Mouse (Mus musculus): Measurements from ENCODE around the gene Cdc42ep4. TPM values are rescaled to one million over a fixed set of nuclear protein-coding genes. Genes with fewer than 3 reads are reported as not detected.

Gene Cdc42ep4
- polyA plus RNA-seq, 1 experiment = 13.3 TPM

DNA sequence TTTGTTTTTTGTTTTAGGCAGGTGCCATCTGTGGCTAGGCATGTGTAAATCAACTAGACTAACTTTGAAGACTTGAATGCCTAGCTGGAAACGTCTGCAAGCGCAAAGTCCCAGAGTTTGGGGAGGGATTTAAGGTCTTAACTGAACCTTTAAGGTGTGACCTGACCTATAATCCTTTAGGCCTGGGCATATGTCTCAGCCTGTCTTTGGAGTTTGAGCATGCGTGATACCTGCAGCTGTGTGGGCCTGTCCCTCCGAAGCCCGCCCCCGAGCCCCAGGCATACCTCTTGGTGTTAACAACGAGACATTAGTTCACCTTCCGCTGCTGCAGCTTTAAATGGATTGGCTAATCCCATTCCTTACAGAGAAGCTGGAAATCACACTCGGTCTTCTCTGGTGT is 3.2 kb upstream of the Cdc42ep4 start:
- Histone ChIP-seq H3K4me2 (ENCODE audit: low read depth) (no peak overlapping the region), H3K27me3 (ENCODE audit: control insufficient read depth, insufficient read depth, insufficient read length) (no peaks in the 10 kb centered on the region), H3K79me2 (ENCODE audit: control insufficient read depth, insufficient read depth) (peaks cover 6% of the 10 kb centered on the region), H3ac (ENCODE audit: control insufficient read depth, insufficient read length) (no peak overlapping the region), H3K36me3 (ENCODE audit: control insufficient read depth, insufficient read depth) (no peaks in the 10 kb centered on the region), H3K4me3 (no peak overlapping the region)
- TF ChIP-seq MAX (IDR thresholded peaks at IDR 0.05; ENCODE audit: low read depth) (no peak), CEBPB (IDR thresholded peaks at IDR 0.05; ENCODE audit: insufficient read depth, poor library complexity, severe bottlenecking) (no peak), POLR2A (IDR thresholded peaks at IDR 0.05; ENCODE audit: insufficient read length, low read depth) (no peak), TCF12 (IDR thresholded peaks at IDR 0.05; ENCODE audit: insufficient read depth, poor library complexity, severe bottlenecking) (no peak), POLR2AphosphoS2 (IDR thresholded peaks at IDR 0.05; ENCODE audit: insufficient read length, low read depth) (no peak), USF1 (IDR thresholded peaks at IDR 0.05; ENCODE audit: low read depth) (no peak), SRF (IDR thresholded peaks at IDR 0.05; ENCODE audit: control insufficient read depth, insufficient read length, low read depth) (no peak)

DNA sequence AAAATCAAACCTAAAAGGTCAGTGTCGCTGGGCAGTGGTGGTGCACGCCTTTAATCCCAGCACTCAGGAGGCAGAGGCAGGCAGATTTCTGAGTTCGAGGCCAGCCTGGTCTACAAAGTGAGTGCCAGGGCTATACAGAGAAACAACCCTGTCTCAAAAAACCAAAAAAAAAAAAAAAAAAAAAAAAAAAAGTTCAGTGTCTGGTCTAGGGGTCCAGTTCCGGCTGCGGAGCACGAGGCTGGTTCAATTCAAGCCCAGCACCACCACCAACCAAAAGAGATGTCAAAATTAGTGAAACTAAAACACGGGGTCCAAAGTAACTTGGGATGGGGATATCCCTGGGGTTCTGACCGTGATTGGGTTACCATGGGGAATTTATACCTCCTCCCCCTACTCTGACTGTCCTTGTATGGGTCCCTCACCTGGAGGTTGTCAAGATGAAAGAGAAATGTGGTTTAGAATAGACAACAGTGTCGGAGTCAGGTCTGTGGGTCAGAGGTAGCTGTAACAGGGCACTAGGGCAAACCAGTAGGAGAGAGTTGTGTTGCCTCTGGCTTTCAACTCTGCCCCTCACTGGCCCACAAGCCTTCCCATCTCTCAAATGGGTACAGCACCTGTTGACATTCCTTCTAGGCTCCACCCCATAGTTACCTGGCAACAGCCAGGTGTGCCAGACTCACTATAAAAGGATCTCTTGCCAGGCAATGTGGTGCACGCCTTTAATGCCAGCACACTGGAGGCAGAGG is 1.2 kb upstream of the Cdc42ep4 start:
- peak overlapping the region; percentile 79 for H3K4me2 ChIP-seq (ENCODE audit: low read depth)
- peak overlapping the region; percentile 88 for H3K4me3 ChIP-seq
- peaks cover 14% of the 10 kb centered on the region for H3K79me2 ChIP-seq (ENCODE audit: control insufficient read depth, insufficient read depth)
- no peak overlapping the region for H3ac ChIP-seq (ENCODE audit: control insufficient read depth, insufficient read length)
- H3K36me3 ChIP-seq (ENCODE audit: control insufficient read depth, insufficient read depth) = no peaks in the 10 kb centered on the region
- no peaks in the 10 kb centered on the region for H3K27me3 ChIP-seq (ENCODE audit: control insufficient read depth, insufficient read depth, insufficient read length)
- TF ChIP-seq POLR2A (IDR thresholded peaks at IDR 0.05; ENCODE audit: insufficient read length, low read depth) (no peak), MYOG (IDR thresholded peaks at IDR 0.05; ENCODE audit: control insufficient read depth in 1 of 3, insufficient read depth in 1 of 3, insufficient read length in 2 of 3, low read depth in 2 of 3) (no peak), POLR2AphosphoS2 (IDR thresholded peaks at IDR 0.05; ENCODE audit: insufficient read length, low read depth) (no peak), TCF3 (IDR thresholded peaks at IDR 0.05; ENCODE audit: insufficient read length, low read depth) (no peak), USF1 (IDR thresholded peaks at IDR 0.05; ENCODE audit: low read depth) (no peak)

DNA sequence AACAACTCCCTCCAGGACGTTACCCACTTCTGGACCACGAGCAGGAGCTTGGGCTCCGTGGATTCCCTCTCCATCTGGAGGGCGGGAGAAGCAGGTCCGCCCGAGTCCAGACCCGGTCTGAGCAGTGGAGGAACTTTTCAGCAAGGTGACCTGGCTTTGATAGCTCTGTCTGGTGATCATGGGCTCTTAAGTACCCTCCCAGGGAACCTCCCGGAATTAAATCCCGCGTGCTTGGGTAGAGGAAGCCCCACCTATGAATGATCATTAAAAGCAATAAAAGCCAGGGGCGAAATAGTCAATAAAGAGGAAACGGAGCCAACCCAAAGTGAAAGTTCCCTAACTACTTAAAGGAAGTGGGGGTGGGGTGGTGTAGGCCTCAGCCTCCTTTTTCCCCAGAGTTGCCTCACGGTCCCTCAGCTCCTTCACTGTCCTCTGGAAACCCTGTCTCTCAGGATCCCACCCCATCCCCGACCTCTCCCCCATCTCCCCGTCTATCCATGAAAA is 529 bp upstream of the Cdc42ep4 start:
- no peaks in the 10 kb centered on the region for H3K36me3 ChIP-seq (ENCODE audit: control insufficient read depth, insufficient read depth)
- no peak overlapping the region for H3ac ChIP-seq (ENCODE audit: control insufficient read depth, insufficient read length)
- peak overlapping the region; percentile 88 for H3K4me3 ChIP-seq
- TF ChIP-seq MYOG (IDR thresholded peaks at IDR 0.05; ENCODE audit: control insufficient read depth in 1 of 3, insufficient read depth in 1 of 3, insufficient read length in 2 of 3, low read depth in 2 of 3) = no peak
- no peak for TF ChIP-seq E2F4 (IDR thresholded peaks at IDR 0.05; ENCODE audit: insufficient read depth)
- no peak for TF ChIP-seq POLR2AphosphoS2 (IDR thresholded peaks at IDR 0.05; ENCODE audit: insufficient read length, low read depth)
- TF ChIP-seq POLR2A (IDR thresholded peaks at IDR 0.05; ENCODE audit: insufficient read length, low read depth) = no peak
- no peak for TF ChIP-seq MAX (IDR thresholded peaks at IDR 0.05; ENCODE audit: low read depth)
- no peak for TF ChIP-seq MYOD1 (IDR thresholded peaks at IDR 0.05; ENCODE audit: control insufficient read depth in 1 of 3, insufficient read length in 2 of 3, low read depth in 2 of 3)
- TF ChIP-seq SRF (IDR thresholded peaks at IDR 0.05; ENCODE audit: control insufficient read depth, insufficient read length, low read depth) = no peak
- no peak for TF ChIP-seq USF1 (IDR thresholded peaks at IDR 0.05; ENCODE audit: low read depth)
- no peak for TF ChIP-seq REST (IDR thresholded peaks at IDR 0.05; ENCODE audit: insufficient read depth, insufficient read length)
- TF ChIP-seq TCF12 (IDR thresholded peaks at IDR 0.05; ENCODE audit: insufficient read depth, poor library complexity, severe bottlenecking) = no peak
- no peak for TF ChIP-seq CEBPB (IDR thresholded peaks at IDR 0.05; ENCODE audit: insufficient read depth, poor library complexity, severe bottlenecking)
- TF ChIP-seq TCF3 (IDR thresholded peaks at IDR 0.05; ENCODE audit: insufficient read length, low read depth) = no peak
- H3K27me3 ChIP-seq (ENCODE audit: control insufficient read depth, insufficient read depth, insufficient read length) = no peaks in the 10 kb centered on the region
- H3K4me2 ChIP-seq (ENCODE audit: low read depth) = peak overlapping the region; percentile 79
- peaks cover 20% of the 10 kb centered on the region for H3K79me2 ChIP-seq (ENCODE audit: control insufficient read depth, insufficient read depth)

DNA sequence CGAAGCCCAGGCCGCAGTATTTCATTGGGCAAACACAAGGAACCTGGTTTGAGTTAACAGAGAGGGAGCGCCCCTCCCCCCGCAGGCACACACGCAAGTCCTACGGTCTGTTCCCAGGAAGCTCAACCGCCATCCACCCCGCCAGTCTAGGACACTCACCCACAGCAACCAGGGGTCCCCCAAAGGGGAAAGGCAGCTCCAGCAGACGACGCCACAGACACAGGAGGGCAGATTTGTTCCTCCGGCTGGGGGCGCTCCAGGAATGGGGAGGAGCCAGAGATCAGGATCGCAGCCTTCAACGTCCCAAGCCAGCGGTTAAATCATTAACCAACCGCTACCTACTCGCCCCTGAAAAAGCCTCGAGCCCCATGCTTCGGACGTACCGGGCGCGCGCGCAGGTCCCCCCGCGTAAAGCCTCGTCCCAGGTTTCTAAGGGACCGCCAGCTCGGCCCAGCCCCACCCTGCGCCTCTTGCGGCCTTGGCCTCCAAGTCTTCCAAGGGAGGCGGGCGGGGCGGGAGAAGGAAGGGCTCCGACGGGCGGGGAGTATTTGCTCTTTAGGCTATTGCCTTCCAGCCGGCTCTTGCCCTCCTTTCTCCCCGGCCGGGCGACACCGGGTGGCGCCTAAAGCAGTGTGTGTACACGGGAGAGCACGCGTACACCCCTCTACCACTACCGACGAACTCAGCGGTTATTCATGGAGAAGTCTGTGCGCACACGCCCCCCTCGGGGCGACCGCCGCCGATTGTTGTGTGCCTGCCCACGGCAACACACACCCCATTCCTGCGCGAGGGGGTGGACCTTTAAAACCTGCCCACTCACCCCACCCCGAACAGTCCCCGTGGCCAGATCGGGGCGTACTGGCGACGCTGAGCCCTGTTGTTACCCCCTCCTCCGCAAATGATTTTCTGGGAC is 854 bp downstream of the Cdc42ep4 start:
- Histone ChIP-seq H3K36me3 (ENCODE audit: control insufficient read depth, insufficient read depth) (peaks cover 3% of the 10 kb centered on the region), H3K4me2 (ENCODE audit: low read depth) (peak overlapping the region; percentile 83), H3K4me3 (peak overlapping the region; percentile 88), H3ac (ENCODE audit: control insufficient read depth, insufficient read length) (peak overlapping the region; percentile 47), H3K79me2 (ENCODE audit: control insufficient read depth, insufficient read depth) (peaks cover 23% of the 10 kb centered on the region), H3K27me3 (ENCODE audit: control insufficient read depth, insufficient read depth, insufficient read length) (no peaks in the 10 kb centered on the region)
- no peak for TF ChIP-seq SRF (IDR thresholded peaks at IDR 0.05; ENCODE audit: control insufficient read depth, insufficient read length, low read depth)
- TF ChIP-seq POLR2AphosphoS2 (IDR thresholded peaks at IDR 0.05; ENCODE audit: insufficient read length, low read depth) = no peak
- peak; percentile 22 for TF ChIP-seq POLR2A (IDR thresholded peaks at IDR 0.05; ENCODE audit: insufficient read length, low read depth)

Measured in myocyte (in vitro differentiated cells).